Mouse (Mus musculus) forebrain, embryonic 14.5 days (tissue): ENCODE results near the gene Lpcat3. TPM values are rescaled to one million over a fixed set of nuclear protein-coding genes. Genes with fewer than 3 reads are reported as not detected.
"Not testable (repeated sequence)": the region's sequence is repeated elsewhere in the genome, so short reads cannot be mapped to it uniquely, and the experiment has no call there.

Experiments used
- ATAC-seq: fragments of 200-750 bp; cut with Nextera tagmentation; 2 replicates; pipeline ENCODE4 v1.8.0; 2017; ENCODE audit warnings: mild to moderate bottlenecking, moderate library complexity
- DNase-seq: peaks from one replicate; pipeline ENCODE4 v3.0.0-alpha.2; 2015; ENCODE audit warnings: low spot score
- H3K27ac ChIP-seq: fragments of 300-500 bp; sonication (generic); 2 replicates; pipeline ENCODE4 v1.5.1; 2014; ENCODE audit warnings: low read depth, mild to moderate bottlenecking, control low read depth, low read length, moderate library complexity
- H3K27me3 ChIP-seq: fragments of 300-500 bp; sonication (generic); replicated peaks from 2 replicates; pipeline ENCODE4 v1.6.1; 2014; ENCODE audit warnings: low read length, control low read depth, mixed read lengths; ENCODE audit not compliant: control insufficient read depth, insufficient read depth
- H3K36me3 ChIP-seq: fragments of 300-500 bp; sonication (generic); 2 replicates; pipeline ENCODE4 v1.6.1; 2014; ENCODE audit warnings: low read length, control low read depth; ENCODE audit not compliant: control insufficient read depth, insufficient read depth
- H3K4me1 ChIP-seq: fragments of 300-500 bp; sonication (generic); 2 replicates; pipeline ENCODE4 v1.6.1; 2014; ENCODE audit warnings: antibody characterized with exemption, low read length, control low read depth; ENCODE audit not compliant: control insufficient read depth, insufficient read depth
- H3K4me2 ChIP-seq: fragments of 300-500 bp; sonication (generic); 2 replicates; pipeline ENCODE4 v1.6.1; 2014; ENCODE audit warnings: mild to moderate bottlenecking, control low read depth, low read length
- H3K4me3 ChIP-seq: fragments of 300-500 bp; sonication (generic); 2 replicates; pipeline ENCODE4 v1.5.1; 2014; ENCODE audit warnings: low read depth, low read length, control low read depth
- H3K9ac ChIP-seq: fragments of 300-500 bp; sonication (generic); 2 replicates; pipeline ENCODE4 v1.6.1; 2014; ENCODE audit warnings: mild to moderate bottlenecking, low read length, control low read depth, moderate library complexity
- H3K9me3 ChIP-seq: fragments of 300-500 bp; sonication (generic); replicated peaks from 2 replicates; pipeline ENCODE4 v1.6.1; 2016; ENCODE audit warnings: low read length, control low read depth, mixed read lengths; ENCODE audit not compliant: control insufficient read depth
- WGBS: fragments of 180-500 bp; shearing (Covaris S2); extraction: QIAGEN DNeasy Blood & Tissue Kit; methylation state at CpG from one replicate; pipeline ENCODE4 v1.1.7; 2014; 5-methylcytosine and 5-hydroxymethylcytosine counted together
- polyA plus RNA-seq: library from polyadenylated mRNA; unstranded; fragments of >200 nt; fragmentation: Nextera tagmentation; extraction: Ambion mirVana; gene quantifications from 2 replicates; pipeline ENCODE4 v1.2.1, GENCODE M21; 2014

Gene Lpcat3
- polyA plus RNA-seq, 1 experiment from 2014 or later, result 33.4 TPM

GRCm38 (mm10) chr6:124686644-124687043, 23.8 kb downstream of the Lpcat3 start:
- not testable (repeated sequence) for DNase-seq, H3K4me1 ChIP-seq, H3K9ac ChIP-seq, ATAC-seq, H3K4me2 ChIP-seq, H3K9me3 ChIP-seq, H3K36me3 ChIP-seq, H3K27me3 ChIP-seq, H3K27ac ChIP-seq, H3K4me3 ChIP-seq
- WGBS, result 86% methylated on average over 1 of the region's 1 CpGs

- Histone ChIP-seq H3K4me1 (no peaks in the 10 kb centered on the region), H3K9ac (no peak overlapping the region), H3K27ac (no peak overlapping the region), H3K4me2 (no peak overlapping the region), H3K9me3 (no peaks in the 10 kb centered on the region), H3K4me3 (no peak overlapping the region), H3K27me3 (no peaks in the 10 kb centered on the region), H3K36me3 (no peaks in the 10 kb centered on the region)
- 92% methylated on average over 8 of the region's 8 CpGs for WGBS
- DNase-seq, result no peak
- ATAC-seq, result no peak
Observed at GRCm38 (mm10) chr6:124688151-124688758, 25.4 kb downstream of the Lpcat3 start.

- Histone ChIP-seq H3K4me1 (0 out of 2 replicates have a peak, but pooled peaks cover 1% of the 10 kb centered on the region), H3K27ac (no peak overlapping the region), H3K9ac (no peak overlapping the region), H3K27me3 (no peaks in the 10 kb centered on the region), H3K4me3 (no peak overlapping the region), H3K4me2 (no peak overlapping the region), H3K9me3 (no peaks in the 10 kb centered on the region), H3K36me3 (no peaks in the 10 kb centered on the region)
- 94% methylated on average over 3 of the region's 3 CpGs for WGBS
- no peak for ATAC-seq
- no peak for DNase-seq
Observed at GRCm38 (mm10) chr6:124689011-124689410, 26.2 kb downstream of the Lpcat3 start.

- no peaks in the 10 kb centered on the region for H3K9me3 ChIP-seq
- H3K4me3 ChIP-seq, result no peak overlapping the region
- no peak overlapping the region for H3K9ac ChIP-seq
- no peak for DNase-seq
- WGBS, result 96% methylated on average over 3 of the region's 3 CpGs
- no peaks in the 10 kb centered on the region for H3K27me3 ChIP-seq
- no peak overlapping the region for H3K27ac ChIP-seq
- H3K4me1 ChIP-seq, result 0 out of 2 replicates have a peak, but pooled peaks cover 7% of the 10 kb centered on the region
- no peak overlapping the region for H3K4me2 ChIP-seq
- H3K36me3 ChIP-seq, result no peaks in the 10 kb centered on the region
- ATAC-seq, result no peak
Observed at GRCm38 (mm10) chr6:124690517-124690916, 27.7 kb downstream of the Lpcat3 start.

- Histone ChIP-seq H3K36me3 (no peaks in the 10 kb centered on the region), H3K9me3 (no peaks in the 10 kb centered on the region), H3K27ac (0 out of 2 replicates have a peak overlapping the region, but pooled peaks have one; percentile 17), H3K4me1 (0 out of 2 replicates have a peak, but pooled peaks cover 7% of the 10 kb centered on the region), H3K9ac (no peak overlapping the region), H3K4me2 (no peak overlapping the region), H3K4me3 (no peak overlapping the region), H3K27me3 (no peaks in the 10 kb centered on the region)
- ATAC-seq, result no peak
- WGBS, result 83% methylated on average over 15 of the region's 15 CpGs
- DNase-seq, result no peak
Observed at GRCm38 (mm10) chr6:124693243-124693981, 30.6 kb downstream of the Lpcat3 start.

GRCm38 (mm10) chr6:124694166-124694955, 31.5 kb downstream of the Lpcat3 start:
- Histone ChIP-seq H3K27me3 (no peaks in the 10 kb centered on the region), H3K27ac (peak overlapping the region; percentile 21), H3K4me2 (no peak overlapping the region), H3K36me3 (peaks cover 4% of the 10 kb centered on the region; the same call in 1 of the 2 replicates), H3K4me1 (0 out of 2 replicates have a peak, but pooled peaks cover 7% of the 10 kb centered on the region), H3K9me3 (no peaks in the 10 kb centered on the region), H3K9ac (no peak overlapping the region), H3K4me3 (no peak overlapping the region)
- peak; percentile 70 for ATAC-seq
- WGBS, result 74% methylated on average over 15 of the region's 15 CpGs
- DNase-seq, result peak; percentile 74

GRCm38 (mm10) chr6:124696441-124697150, 33.8 kb downstream of the Lpcat3 start:
- Histone ChIP-seq H3K27me3 (no peaks in the 10 kb centered on the region), H3K4me3 (no peak overlapping the region), H3K9ac (no peak overlapping the region), H3K4me2 (no peak overlapping the region), H3K4me1 (0 out of 2 replicates have a peak, but pooled peaks cover 7% of the 10 kb centered on the region), H3K36me3 (peaks cover 19% of the 10 kb centered on the region; the same call in 1 of the 2 replicates), H3K27ac (no peak overlapping the region), H3K9me3 (no peaks in the 10 kb centered on the region)
- no peak for ATAC-seq
- 93% methylated on average over 7 of the region's 7 CpGs for WGBS
- no peak for DNase-seq

GRCm38 (mm10) chr6:124698751-124699150, 35.9 kb downstream of the Lpcat3 start:
- no peaks in the 10 kb centered on the region for H3K27me3 ChIP-seq
- no peak overlapping the region for H3K4me2 ChIP-seq
- no peaks in the 10 kb centered on the region for H3K9me3 ChIP-seq
- no peak overlapping the region for H3K4me3 ChIP-seq
- DNase-seq (no peak), ATAC-seq (no peak)
- 90% methylated on average over 6 of the region's 6 CpGs for WGBS
- peaks cover 40% of the 10 kb centered on the region for H3K36me3 ChIP-seq
- 0 out of 2 replicates have a peak, but pooled peaks cover 7% of the 10 kb centered on the region for H3K4me1 ChIP-seq
- no peak overlapping the region for H3K27ac ChIP-seq
- no peak overlapping the region for H3K9ac ChIP-seq
